Mouse (Mus musculus): ENCODE measurements around the gene Etv6. TPM values are rescaled to one million over a fixed set of nuclear protein-coding genes. Genes with fewer than 3 reads are reported as not detected.

Etv6 gene
- total and polyA plus RNA-seq, 3 experiments = 10.4 to 58.9 (median 28.9) TPM

DNA sequence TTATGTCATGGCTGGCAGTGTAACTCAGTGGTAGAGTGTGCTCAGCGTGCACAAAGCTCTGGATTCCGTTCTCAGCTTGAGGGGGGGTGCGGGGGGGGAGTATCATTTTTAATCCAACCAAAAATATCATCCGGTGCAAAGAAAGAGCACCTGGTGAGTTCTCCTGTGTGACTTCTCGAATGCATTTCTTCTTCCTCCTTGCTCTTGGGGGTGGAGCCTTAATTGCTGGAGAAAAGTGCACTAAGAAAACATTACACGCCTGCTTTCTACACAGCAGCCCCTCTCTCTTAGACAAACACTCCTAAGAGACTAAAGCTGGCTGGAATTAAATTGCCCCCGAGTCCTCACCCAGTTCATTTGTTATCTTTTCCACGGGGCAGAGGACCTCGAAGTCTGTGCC is 139.6 kb downstream of the Etv6 start:
- no peak overlapping the region for H3K4me3 ChIP-seq (ENCODE audit: low read depth, low read length)
- peaks cover 48% of the 10 kb centered on the region for H3K36me3 ChIP-seq (replicated peaks)
- TF ChIP-seq GATA1 (IDR thresholded peaks at IDR 0.05; ENCODE audit: borderline replicate concordance, low read length) = no peak
- no peak for TF ChIP-seq GATA2 (IDR thresholded peaks at IDR 0.05; ENCODE audit: borderline replicate concordance, low read depth, low read length)
- no peak for TF ChIP-seq POLR2AphosphoS5 (IDR thresholded peaks at IDR 0.05; ENCODE audit: insufficient replicate concordance, low read depth, low read length)
- TF ChIP-seq TAL1 (conservative IDR thresholded peaks at IDR 0.05; ENCODE audit: low read depth, low read length) = no peak
- TF ChIP-seq CTCF (IDR thresholded peaks at IDR 0.05; ENCODE audit: low read depth, low read length) = no peak
- ATAC-seq (ENCODE audit: extremely low read depth, insufficient number of reproducible peaks, low FRiP score, poor library complexity, severe bottlenecking) (no peak), DNase-seq (ENCODE audit: low spot score) (no peak)
- H3K9me3 ChIP-seq (replicated peaks) = no peaks in the 10 kb centered on the region
- peaks cover 31% of the 10 kb centered on the region for H3K4me1 ChIP-seq (ENCODE audit: insufficient read depth, low read depth, low read length)
- H3K27me3 ChIP-seq (ENCODE audit: insufficient read depth, low read length) = no peaks in the 10 kb centered on the region

DNA sequence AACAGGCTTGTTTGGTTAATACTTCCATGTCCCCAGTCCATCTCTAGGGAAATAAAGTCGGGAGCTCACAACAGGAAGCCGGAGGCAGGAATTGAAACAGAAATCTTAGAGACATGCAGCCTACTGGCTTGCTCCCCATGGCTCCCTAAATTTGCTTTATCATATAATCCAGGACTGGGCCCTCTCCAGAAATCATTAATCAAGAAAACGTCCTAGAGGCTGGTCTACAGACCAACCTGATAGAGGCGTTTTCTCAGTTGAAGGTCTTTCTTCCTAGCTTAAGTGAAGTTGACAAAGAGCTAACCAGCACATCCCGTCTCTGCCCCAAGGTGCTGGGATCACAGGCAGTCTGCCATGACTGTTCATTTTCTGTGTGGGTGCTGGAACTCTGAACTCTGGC is 141.7 kb downstream of the Etv6 start:
- H3K4me1 ChIP-seq (ENCODE audit: insufficient read depth, low read depth, low read length) = peaks cover 10% of the 10 kb centered on the region
- H3K9me3 ChIP-seq (replicated peaks) = no peaks in the 10 kb centered on the region
- no peak for DNase-seq (ENCODE audit: low spot score)
- H3K27me3 ChIP-seq (ENCODE audit: insufficient read depth, low read length) = no peaks in the 10 kb centered on the region
- TF ChIP-seq GATA2 (IDR thresholded peaks at IDR 0.05; ENCODE audit: borderline replicate concordance, low read depth, low read length) (no peak), TAL1 (conservative IDR thresholded peaks at IDR 0.05; ENCODE audit: low read depth, low read length) (no peak), CTCF (IDR thresholded peaks at IDR 0.05; ENCODE audit: low read depth, low read length) (no peak), GATA1 (IDR thresholded peaks at IDR 0.05; ENCODE audit: borderline replicate concordance, low read length) (no peak), POLR2AphosphoS5 (IDR thresholded peaks at IDR 0.05; ENCODE audit: insufficient replicate concordance, low read depth, low read length) (no peak)
- H3K36me3 ChIP-seq (replicated peaks) = peaks cover 49% of the 10 kb centered on the region
- ATAC-seq (ENCODE audit: extremely low read depth, insufficient number of reproducible peaks, low FRiP score, poor library complexity, severe bottlenecking) = no peak
- no peak overlapping the region for H3K4me3 ChIP-seq (ENCODE audit: low read depth, low read length)

DNA sequence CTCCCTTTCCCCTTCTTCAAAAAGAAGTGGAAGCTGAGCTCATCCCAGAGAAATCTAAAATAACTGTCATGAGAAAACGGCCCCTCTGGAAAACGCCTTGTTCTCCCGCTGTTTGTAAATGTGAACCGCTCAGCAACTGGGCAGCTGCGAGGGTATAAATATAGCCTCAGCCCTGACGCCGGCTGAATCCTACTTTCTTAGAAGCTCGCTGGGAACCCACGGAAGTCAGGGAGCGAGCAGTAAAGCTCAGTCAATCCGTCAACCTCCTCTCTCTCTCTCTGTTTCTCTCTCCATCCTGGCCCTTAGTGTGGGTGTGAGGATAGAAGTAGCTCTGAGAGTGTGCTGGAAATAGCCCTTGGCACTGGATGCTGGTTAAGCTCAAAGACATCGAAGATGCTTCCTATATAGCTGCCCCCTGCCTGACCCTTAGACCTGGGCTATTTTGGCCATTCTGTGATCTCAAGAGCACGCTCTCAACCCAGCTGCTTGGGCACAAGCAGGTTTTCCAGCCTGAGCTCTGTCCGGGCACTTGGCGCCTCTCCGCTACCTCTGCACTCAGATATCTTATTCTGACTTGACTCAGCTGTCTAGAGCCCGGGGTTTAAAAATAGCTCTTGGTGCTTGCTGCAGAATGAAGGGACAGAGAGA is 146.9 kb downstream of the Etv6 start:
- Histone ChIP-seq H3K27me3 (ENCODE audit: insufficient read depth, low read length) (no peaks in the 10 kb centered on the region), H3K9me3 (replicated peaks) (no peaks in the 10 kb centered on the region), H3K4me1 (ENCODE audit: insufficient read depth, low read depth, low read length) (peaks cover 16% of the 10 kb centered on the region), H3K4me3 (ENCODE audit: low read depth, low read length) (no peak overlapping the region), H3K36me3 (replicated peaks) (peaks cover 63% of the 10 kb centered on the region)
- TF ChIP-seq GATA1 (IDR thresholded peaks at IDR 0.05; ENCODE audit: borderline replicate concordance, low read length) (no peak), POLR2AphosphoS5 (IDR thresholded peaks at IDR 0.05; ENCODE audit: insufficient replicate concordance, low read depth, low read length) (no peak), CTCF (IDR thresholded peaks at IDR 0.05; ENCODE audit: low read depth, low read length) (no peak), TAL1 (conservative IDR thresholded peaks at IDR 0.05; ENCODE audit: low read depth, low read length) (no peak), GATA2 (IDR thresholded peaks at IDR 0.05; ENCODE audit: borderline replicate concordance, low read depth, low read length) (no peak)
- ATAC-seq (ENCODE audit: extremely low read depth, insufficient number of reproducible peaks, low FRiP score, poor library complexity, severe bottlenecking) (no peak), DNase-seq (ENCODE audit: low spot score) (no peak)

DNA sequence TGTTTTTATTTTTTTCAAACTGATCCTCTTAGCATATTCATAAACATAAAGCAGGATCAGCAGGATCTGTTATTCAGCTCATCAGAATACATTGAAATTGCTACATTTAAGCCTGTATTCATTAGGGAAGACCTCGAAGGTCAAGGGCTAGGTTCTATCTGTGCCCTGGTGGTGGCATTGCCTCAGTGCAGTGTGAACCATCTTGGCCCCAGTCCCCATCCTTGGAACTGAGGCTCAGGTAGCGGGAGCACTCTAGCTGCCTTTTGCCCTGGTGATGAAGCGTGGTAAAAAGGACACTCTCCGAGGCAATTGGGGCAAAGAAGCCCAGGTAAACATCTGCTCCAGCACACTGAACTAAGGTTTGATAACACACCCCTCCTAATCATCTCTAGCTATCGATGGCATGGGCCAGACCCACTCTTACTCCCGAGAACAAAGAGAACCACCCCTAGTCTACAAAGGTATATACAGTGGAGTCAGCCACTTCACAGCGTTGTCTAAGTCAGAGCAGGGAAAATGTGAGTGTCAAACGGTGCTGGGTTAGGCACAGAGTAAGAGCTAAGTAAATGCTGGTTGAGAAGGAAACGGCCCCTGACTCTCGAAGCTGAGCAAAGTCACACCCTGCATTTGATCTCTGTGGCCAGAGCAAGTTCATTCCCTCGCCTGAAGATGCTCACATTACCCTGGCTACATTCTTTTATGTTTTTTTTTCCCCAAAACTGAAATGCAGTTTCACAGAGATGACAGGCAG is 148.3 kb downstream of the Etv6 start:
- no peak for TF ChIP-seq POLR2AphosphoS5 (IDR thresholded peaks at IDR 0.05; ENCODE audit: insufficient replicate concordance, low read depth, low read length)
- TF ChIP-seq GATA2 (IDR thresholded peaks at IDR 0.05; ENCODE audit: borderline replicate concordance, low read depth, low read length) = no peak
- no peak for TF ChIP-seq CTCF (IDR thresholded peaks at IDR 0.05; ENCODE audit: low read depth, low read length)
- TF ChIP-seq TAL1 (conservative IDR thresholded peaks at IDR 0.05; ENCODE audit: low read depth, low read length) = no peak
- TF ChIP-seq GATA1 (IDR thresholded peaks at IDR 0.05; ENCODE audit: borderline replicate concordance, low read length) = no peak
- Histone ChIP-seq H3K4me3 (ENCODE audit: low read depth, low read length) (no peak overlapping the region), H3K4me1 (ENCODE audit: insufficient read depth, low read depth, low read length) (peaks cover 21% of the 10 kb centered on the region), H3K36me3 (replicated peaks) (peaks cover 60% of the 10 kb centered on the region), H3K9me3 (replicated peaks) (no peaks in the 10 kb centered on the region), H3K27me3 (ENCODE audit: insufficient read depth, low read length) (no peaks in the 10 kb centered on the region)
- no peak for ATAC-seq (ENCODE audit: extremely low read depth, insufficient number of reproducible peaks, low FRiP score, poor library complexity, severe bottlenecking)
- no peak for DNase-seq (ENCODE audit: low spot score)

DNA sequence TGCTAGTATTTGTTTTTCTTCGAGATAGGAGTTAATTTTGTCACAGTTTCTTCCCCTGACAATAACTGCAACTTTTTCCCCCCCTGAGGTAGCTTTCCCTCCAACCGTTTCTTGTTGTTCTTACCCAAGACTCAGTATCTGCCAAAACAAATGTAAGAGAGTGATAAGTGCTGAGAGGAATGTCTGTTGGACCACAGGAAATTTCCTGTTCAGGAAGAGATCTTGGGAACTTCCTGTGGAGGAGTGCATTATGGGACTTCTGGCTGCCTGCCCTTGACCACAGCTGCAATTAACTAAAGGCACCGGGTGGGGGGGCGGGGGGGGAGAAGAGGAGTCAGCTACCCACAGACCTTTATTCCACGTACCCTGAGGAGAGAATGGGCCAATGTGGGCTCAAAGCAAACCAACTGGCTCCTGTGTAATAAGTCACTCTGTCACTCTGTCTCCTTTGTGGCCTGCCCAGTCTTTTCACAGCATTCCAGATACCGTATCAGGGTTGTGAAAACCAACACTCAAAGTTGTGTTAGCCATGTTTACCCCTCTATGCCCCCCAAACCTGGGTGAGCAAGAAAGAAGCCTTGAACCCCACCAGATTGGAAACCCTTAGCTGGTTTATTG is 150.9 kb downstream of the Etv6 start:
- Histone ChIP-seq H3K9me3 (replicated peaks) (no peaks in the 10 kb centered on the region), H3K27me3 (ENCODE audit: insufficient read depth, low read length) (no peaks in the 10 kb centered on the region), H3K36me3 (replicated peaks) (peaks cover 52% of the 10 kb centered on the region), H3K4me1 (ENCODE audit: insufficient read depth, low read depth, low read length) (peaks cover 37% of the 10 kb centered on the region), H3K4me3 (ENCODE audit: low read depth, low read length) (no peak overlapping the region)
- TF ChIP-seq POLR2AphosphoS5 (IDR thresholded peaks at IDR 0.05; ENCODE audit: insufficient replicate concordance, low read depth, low read length) (no peak), TAL1 (conservative IDR thresholded peaks at IDR 0.05; ENCODE audit: low read depth, low read length) (0 out of 2 replicates have a peak, but pooled peaks have one; percentile 7), GATA2 (IDR thresholded peaks at IDR 0.05; ENCODE audit: borderline replicate concordance, low read depth, low read length) (no peak), GATA1 (IDR thresholded peaks at IDR 0.05; ENCODE audit: borderline replicate concordance, low read length) (no peak)
- DNase-seq (ENCODE audit: low spot score) (no peak), ATAC-seq (ENCODE audit: extremely low read depth, insufficient number of reproducible peaks, low FRiP score, poor library complexity, severe bottlenecking) (peak; percentile 11; the same call in 1 of the 2 replicates)

DNA sequence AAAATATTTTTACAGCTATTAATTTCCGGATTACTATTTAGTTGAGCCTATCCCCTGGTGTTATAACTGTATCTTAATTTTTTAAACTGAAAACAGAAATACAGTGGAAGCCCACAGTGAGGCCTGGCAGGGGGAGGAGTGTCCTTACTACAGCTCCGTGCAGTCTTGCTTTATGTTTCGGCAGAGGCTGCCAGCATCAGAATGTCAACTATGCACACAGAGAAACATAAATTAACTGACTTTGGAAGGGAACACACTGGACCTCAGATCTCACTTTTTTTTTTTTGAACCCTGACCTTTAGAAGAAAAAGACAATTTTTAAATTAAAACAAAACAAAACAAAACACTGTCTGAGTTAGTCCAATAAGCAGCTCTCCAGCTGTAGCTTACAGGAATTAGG is 153.2 kb downstream of the Etv6 start:
- H3K4me1 ChIP-seq (ENCODE audit: insufficient read depth, low read depth, low read length) = peaks cover 37% of the 10 kb centered on the region
- no peak for TF ChIP-seq GATA1 (IDR thresholded peaks at IDR 0.05; ENCODE audit: borderline replicate concordance, low read length)
- TF ChIP-seq GATA2 (IDR thresholded peaks at IDR 0.05; ENCODE audit: borderline replicate concordance, low read depth, low read length) = no peak
- no peak for TF ChIP-seq POLR2AphosphoS5 (IDR thresholded peaks at IDR 0.05; ENCODE audit: insufficient replicate concordance, low read depth, low read length)
- no peak for TF ChIP-seq TAL1 (conservative IDR thresholded peaks at IDR 0.05; ENCODE audit: low read depth, low read length)
- no peak for TF ChIP-seq CTCF (IDR thresholded peaks at IDR 0.05; ENCODE audit: low read depth, low read length)
- peaks cover 44% of the 10 kb centered on the region for H3K36me3 ChIP-seq (replicated peaks)
- no peak for ATAC-seq (ENCODE audit: extremely low read depth, insufficient number of reproducible peaks, low FRiP score, poor library complexity, severe bottlenecking)
- H3K9me3 ChIP-seq (replicated peaks) = no peaks in the 10 kb centered on the region
- H3K4me3 ChIP-seq (ENCODE audit: low read depth, low read length) = no peak overlapping the region
- no peaks in the 10 kb centered on the region for H3K27me3 ChIP-seq (ENCODE audit: insufficient read depth, low read length)
- DNase-seq (ENCODE audit: low spot score) = no peak

Measured in G1E (cell line).